Mouse (Mus musculus): Measurements from ENCODE around the gene Ttc7b. TPM values are rescaled to one million over a fixed set of nuclear protein-coding genes. Genes with fewer than 3 reads are reported as not detected.

Gene Ttc7b
- total and polyA plus RNA-seq, 3 experiments = 11.7 to 23.7 TPM; not detected in 1

GRCm38 (mm10) chr12:100294457-100294856 lies 226.2 kb downstream of the Ttc7b start:
- TF ChIP-seq CHD1 (IDR thresholded peaks at IDR 0.05; ENCODE audit: low read depth, low read length) = no peak
- peak; percentile 37 to 55 (median 45) for TF ChIP-seq CTCF (IDR thresholded peaks at IDR 0.05 in 2 of 3, conservative IDR thresholded peaks at IDR 0.05 in 1 of 3; ENCODE audit: control insufficient read depth in 1 of 3, insufficient read depth in 1 of 3, low read depth in 2 of 3, low read length in 3 of 3, poor library complexity in 1 of 3, severe bottlenecking in 1 of 3)
- peak; percentile 36; the same call in 1 of the 2 replicates for TF ChIP-seq SMC3 (IDR thresholded peaks at IDR 0.05; ENCODE audit: low read depth, low read length)
- TF ChIP-seq RAD21 (IDR thresholded peaks at IDR 0.05; ENCODE audit: low read depth, low read length) = peak; percentile 41
- peak; percentile 28; the same call in 1 of the 2 replicates for TF ChIP-seq ZC3H11A (IDR thresholded peaks at IDR 0.05; ENCODE audit: low read depth, low read length)
- TF ChIP-seq NRF1 (IDR thresholded peaks at IDR 0.05; ENCODE audit: insufficient read depth, low read depth, low read length, poor library complexity, severe bottlenecking) = no peak
- DNase-seq (ENCODE audit: low read depth, low spot score) = peak; percentile 34
- Histone ChIP-seq H3K79me2 (ENCODE audit: control insufficient read depth, insufficient read depth, low read length, poor library complexity) (no peaks in the 10 kb centered on the region), H3K4me1 (ENCODE audit: control insufficient read depth in 1 of 2, insufficient read depth in 2 of 2, low read length in 2 of 2) (peaks cover 0 to 4% of the 10 kb centered on the region in 2 experiments; a peak in 2 of 4 replicates), H3K9me3 (replicated peaks; ENCODE audit: insufficient read depth, low read length) (no peaks in the 10 kb centered on the region), H3K27ac (ENCODE audit: control insufficient read depth, low read depth, low read length) (no peak overlapping the region), H3K9ac (ENCODE audit: control insufficient read depth, low read depth, low read length, poor library complexity, severe bottlenecking) (no peak overlapping the region), H3K4me3 (ENCODE audit: control insufficient read depth in 1 of 2, insufficient read depth in 1 of 2, low read depth in 2 of 2, low read length in 2 of 2) (no peak overlapping the region), H3K27me3 (ENCODE audit: control insufficient read depth in 1 of 2, insufficient read depth in 2 of 2, low read length in 2 of 2) (no peaks in the 10 kb centered on the region), H3K36me3 (ENCODE audit: control insufficient read depth in 1 of 2, insufficient read depth in 2 of 2, low read length in 2 of 2) (0 out of 4 replicates have a peak, but pooled peaks cover 0 to 4% of the 10 kb centered on the region in 2 experiments)

GRCm38 (mm10) chr12:100293956-100294355 lies 226.7 kb downstream of the Ttc7b start:
- Histone ChIP-seq H3K27me3 (ENCODE audit: control insufficient read depth in 1 of 2, insufficient read depth in 2 of 2, low read length in 2 of 2) (no peaks in the 10 kb centered on the region), H3K36me3 (ENCODE audit: control insufficient read depth in 1 of 2, insufficient read depth in 2 of 2, low read length in 2 of 2) (0 out of 4 replicates have a peak, but pooled peaks cover 0 to 4% of the 10 kb centered on the region in 2 experiments), H3K9me3 (replicated peaks; ENCODE audit: insufficient read depth, low read length) (no peaks in the 10 kb centered on the region), H3K4me3 (ENCODE audit: control insufficient read depth in 1 of 2, insufficient read depth in 1 of 2, low read depth in 2 of 2, low read length in 2 of 2) (no peak overlapping the region), H3K27ac (ENCODE audit: control insufficient read depth, low read depth, low read length) (no peak overlapping the region), H3K79me2 (ENCODE audit: control insufficient read depth, insufficient read depth, low read length, poor library complexity) (no peaks in the 10 kb centered on the region), H3K4me1 (ENCODE audit: control insufficient read depth in 1 of 2, insufficient read depth in 2 of 2, low read length in 2 of 2) (peaks cover 0 to 4% of the 10 kb centered on the region in 2 experiments; a peak in 2 of 4 replicates), H3K9ac (ENCODE audit: control insufficient read depth, low read depth, low read length, poor library complexity, severe bottlenecking) (no peak overlapping the region)
- no peak for DNase-seq (ENCODE audit: low read depth, low spot score)
- TF ChIP-seq JUND (IDR thresholded peaks at IDR 0.05; ENCODE audit: low read depth, low read length) (no peak), ETS1 (IDR thresholded peaks at IDR 0.05; ENCODE audit: low read depth, low read length) (no peak), RCOR1 (IDR thresholded peaks at IDR 0.05; ENCODE audit: low read depth, low read length) (no peak), POLR2AphosphoS5 (IDR thresholded peaks at IDR 0.05; ENCODE audit: borderline replicate concordance, low read depth, low read length) (no peak), MYC (IDR thresholded peaks at IDR 0.05; ENCODE audit: low read depth, low read length) (no peak), MEF2A (IDR thresholded peaks at IDR 0.05; ENCODE audit: extremely low read depth, insufficient replicate concordance, low read depth, low read length, poor library complexity, severe bottlenecking) (no peak), CTCF (IDR thresholded peaks at IDR 0.05 in 2 of 3, conservative IDR thresholded peaks at IDR 0.05 in 1 of 3; ENCODE audit: control insufficient read depth in 1 of 3, insufficient read depth in 1 of 3, low read depth in 2 of 3, low read length in 3 of 3, poor library complexity in 1 of 3, severe bottlenecking in 1 of 3) (no peak), CHD1 (IDR thresholded peaks at IDR 0.05; ENCODE audit: low read depth, low read length) (no peak), TAL1 (IDR thresholded peaks at IDR 0.05; ENCODE audit: low read length) (no peak), SMC3 (IDR thresholded peaks at IDR 0.05; ENCODE audit: low read depth, low read length) (no peak), HCFC1 (IDR thresholded peaks at IDR 0.05; ENCODE audit: low read depth, low read length) (no peak), POLR2A (IDR thresholded peaks at IDR 0.05; ENCODE audit: control insufficient read depth in 1 of 2, insufficient read depth in 1 of 2, low read depth in 1 of 2, low read length in 2 of 2, poor library complexity in 1 of 2) (no peak), USF1 (IDR thresholded peaks at IDR 0.05; ENCODE audit: low read depth, low read length) (no peak)
